ENCODE assay signal across 18 mouse cellular contexts in the genomic region with DNA sequence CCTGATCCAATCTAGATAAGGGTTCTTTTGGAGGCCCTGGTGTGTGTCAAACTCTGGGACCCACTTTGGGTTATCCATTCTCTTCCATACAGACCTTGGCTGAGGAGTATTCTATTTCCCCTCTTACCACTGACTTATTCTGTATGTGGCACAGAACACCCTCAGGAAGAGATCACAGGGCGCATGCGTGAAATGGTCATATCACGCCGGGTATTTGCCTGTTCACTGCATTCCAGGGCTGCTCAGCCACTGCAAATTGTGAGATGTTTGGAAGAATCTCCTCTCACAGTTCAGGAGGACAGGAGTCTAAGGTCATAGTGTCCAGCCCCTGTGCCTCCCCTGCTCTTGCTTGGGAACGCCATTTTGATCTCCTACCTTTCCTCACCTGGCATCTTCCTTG. TPM values are rescaled to one million over a fixed set of nuclear protein-coding genes. Genes with fewer than 3 reads are reported as not detected.
DNase-seq lines count a peak whose midpoint lies in the region; ATAC-seq lines count a peak whose summit lies in the region.
"Had no signal": no experiment of that assay in that cellular context is flagged by ENCODE, and none has a peak within 500 bp of the region (broad histone marks: within the 10 kb centered on the region; RNA-seq: fewer than 3 reads in every experiment).

No protein-coding gene starts in this region.

- H3K4me3 ChIP-seq in forebrain, embryonic 14.5 days (ENCODE audit: low read depth, low read length), result no peak overlapping the region
- no peak overlapping the region for H3K4me3 ChIP-seq in midbrain, embryonic 15.5 days
- H3K4me3 ChIP-seq: heart, embryonic 10.5 days; hindbrain, embryonic 15.5 days had no signal

- no peak for ATAC-seq in cerebellum, adult (ENCODE audit: insufficient number of reproducible peaks, low FRiP score, low TSS enrichment)
- no peak for ATAC-seq in forebrain, embryonic 14.5 days
- ATAC-seq in midbrain, embryonic 15.5 days (replicated peaks), result no peak
- ATAC-seq: lung, postnatal 0 days had no signal

- WGBS in forebrain, embryonic 14.5 days, result 81% methylated on average over 5 of the region's 5 CpGs
- WGBS in midbrain, embryonic 15.5 days, result 79% methylated on average over 5 of the region's 5 CpGs

- peaks cover 26% of the 10 kb centered on the region for H3K4me1 ChIP-seq in forebrain, embryonic 14.5 days (ENCODE audit: control insufficient read depth, insufficient read depth, low read length)
- H3K4me1 ChIP-seq in midbrain, embryonic 15.5 days, result peaks cover 37% of the 10 kb centered on the region

- peaks cover 8% of the 10 kb centered on the region for H3K36me3 ChIP-seq in forebrain, embryonic 14.5 days (ENCODE audit: control insufficient read depth, insufficient read depth, low read length)
- H3K36me3 ChIP-seq in midbrain, embryonic 15.5 days (replicated peaks), result no peaks in the 10 kb centered on the region

- no peaks in the 10 kb centered on the region for H3K9me3 ChIP-seq in forebrain, embryonic 14.5 days (replicated peaks; ENCODE audit: control insufficient read depth, low read length)
- no peaks in the 10 kb centered on the region for H3K9me3 ChIP-seq in midbrain, embryonic 15.5 days
- H3K9me3 ChIP-seq: heart, embryonic 10.5 days; hindbrain, embryonic 15.5 days had no signal

- H3K27me3 ChIP-seq in forebrain, embryonic 14.5 days (replicated peaks; ENCODE audit: control insufficient read depth, insufficient read depth, low read length), result no peaks in the 10 kb centered on the region
- no peaks in the 10 kb centered on the region for H3K27me3 ChIP-seq in midbrain, embryonic 15.5 days (replicated peaks)
- H3K27me3 ChIP-seq: hindbrain, embryonic 15.5 days had no signal

- H3K9ac ChIP-seq in forebrain, embryonic 14.5 days (ENCODE audit: low read length), result no peak overlapping the region
- H3K9ac ChIP-seq in midbrain, embryonic 15.5 days, result no peak overlapping the region
- H3K9ac ChIP-seq: hindbrain, embryonic 15.5 days had no signal

- H3K27ac ChIP-seq in forebrain, embryonic 14.5 days (ENCODE audit: low read depth, low read length), result peak overlapping the region; percentile 86
- peak overlapping the region; percentile 82 for H3K27ac ChIP-seq in midbrain, embryonic 15.5 days
- H3K27ac ChIP-seq: kidney, postnatal 0 days had no signal

- peak; percentile 33 for DNase-seq in cerebellum, adult 9-10 months
- peak; percentile 31 for DNase-seq in ES-CJ7 (ENCODE audit: low read depth, low spot score)
- DNase-seq in forebrain, embryonic 14.5 days (ENCODE audit: low spot score), result no peak
- DNase-seq in kidney, postnatal 25 days, result no peak
- no peak for DNase-seq in testis, postnatal 14 days (ENCODE audit: low spot score)
- no peak for DNase-seq in heart, adult 8-10 months (ENCODE audit: low spot score)
- DNase-seq: adrenal gland, adult 2 months; cerebellum, postnatal 14 days; kidney, adult 18-20 months; left cerebral cortex, postnatal 4 days; liver; right cerebral cortex, postnatal 4 days had no signal

- H3K4me2 ChIP-seq in forebrain, embryonic 14.5 days (ENCODE audit: low read length), result no peak overlapping the region
- H3K4me2 ChIP-seq in midbrain, embryonic 15.5 days, result no peak overlapping the region
- H3K4me2 ChIP-seq: hindbrain, embryonic 15.5 days had no signal

RNA-seq across cellular contexts. Expression of a gene that starts 3.0 kb away (rescaled TPM):
- 85.2 and 130 TPM in 2 replicates for polyA plus RNA-seq in forebrain, embryonic 14.5 days (2014; fragmentation: Nextera tagmentation; extraction: Ambion mirVana)
- 176 and 189 TPM in 2 replicates for polyA plus RNA-seq in midbrain, embryonic 15.5 days (2015; fragmentation: Nextera tagmentation; extraction: Ambion mirVana)
- 10 to 100 TPM; 55.6 to 85.0 (median 65.1) TPM for total RNA-seq in heart, adult 8-10 months (2022)

Comparison
In these comparisons a context has a peak if more than half of its experiments do, and no peak if none do; other contexts are left out.
1. DNase-seq: peak in cerebellum, adult 9-10 months (single experiment) and ES-CJ7 (single experiment); none in forebrain, embryonic 14.5 days (single experiment), kidney, postnatal 25 days (0 of 2), testis, postnatal 14 days (single experiment) and heart, adult 8-10 months (single experiment).